Mouse (Mus musculus) inflammation-experienced regulatory T-cells, adult 6 months (primary cell): ENCODE results near the gene Ehbp1. TPM values are rescaled to one million over a fixed set of nuclear protein-coding genes. Genes with fewer than 3 reads are reported as not detected.

Experiments used
- polyA plus RNA-seq, 3 experiments: library from polyadenylated mRNA; unstranded; fragments of 100-300 nt; shearing (Covaris generic); gene quantifications; one replicate each; pipeline ENCODE4 v1.2.1; 2017

Ehbp1 gene
- polyA plus RNA-seq, 3 experiments from 2014 or later: 0.94 to 2.3 (median 1.7) TPM

Other genes with a start within 250 kb of the Ehbp1 start
- 1 to 10 TPM in 1 of 3 experiments, under 1 TPM in 2; 0.93 to 1.5 (median 0.98) TPM for gene Tmem17, start 169.8 kb upstream of the Ehbp1 start, polyA plus RNA-seq